Mouse (Mus musculus): ENCODE data around the gene Rnf8.
A peak's percentile ranks its signal among the peaks of the same experiment; 100 is the strongest.

Gene Rnf8

GRCm38 (mm10) chr17:29679038-29679767, 64.6 kb downstream of the Rnf8 start:
- Histone ChIP-seq H3K27me3 (ENCODE audit: insufficient read depth, low read length) (no peaks in the 10 kb centered on the region), H3K36me3 (ENCODE audit: insufficient read depth, low read length) (peaks cover 98% of the 10 kb centered on the region), H3K4me3 (replicated peaks; ENCODE audit: low read length) (no peak overlapping the region), H3K4me1 (replicated peaks; ENCODE audit: low read depth, low read length) (peaks cover 49% of the 10 kb centered on the region), H3K9me3 (ENCODE audit: low read length) (no peaks in the 10 kb centered on the region)
- TF ChIP-seq CTCF (conservative IDR thresholded peaks at IDR 0.05; ENCODE audit: low read length) (no peak), NANOG (IDR thresholded peaks at IDR 0.05; ENCODE audit: borderline replicate concordance, low read length) (no peak), POU5F1 (IDR thresholded peaks at IDR 0.05; ENCODE audit: borderline replicate concordance, low read length) (no peak)

- H3K4me1 ChIP-seq (replicated peaks; ENCODE audit: low read depth, low read length), result peaks cover 49% of the 10 kb centered on the region
- TF ChIP-seq CTCF (conservative IDR thresholded peaks at IDR 0.05; ENCODE audit: low read length) (no peak), POU5F1 (IDR thresholded peaks at IDR 0.05; ENCODE audit: borderline replicate concordance, low read length) (no peak), NANOG (IDR thresholded peaks at IDR 0.05; ENCODE audit: borderline replicate concordance, low read length) (no peak)
- H3K4me3 ChIP-seq (replicated peaks; ENCODE audit: low read length), result no peak overlapping the region
- no peaks in the 10 kb centered on the region for H3K9me3 ChIP-seq (ENCODE audit: low read length)
- peaks cover 99% of the 10 kb centered on the region for H3K36me3 ChIP-seq (ENCODE audit: insufficient read depth, low read length)
- H3K27me3 ChIP-seq (ENCODE audit: insufficient read depth, low read length), result no peaks in the 10 kb centered on the region
Measured at GRCm38 (mm10) chr17:29680174-29680573, 65.6 kb downstream of the Rnf8 start.

GRCm38 (mm10) chr17:29680921-29681320, 66.3 kb downstream of the Rnf8 start:
- peaks cover 99% of the 10 kb centered on the region for H3K36me3 ChIP-seq (ENCODE audit: insufficient read depth, low read length)
- no peaks in the 10 kb centered on the region for H3K9me3 ChIP-seq (ENCODE audit: low read length)
- TF ChIP-seq POU5F1 (IDR thresholded peaks at IDR 0.05; ENCODE audit: borderline replicate concordance, low read length) (no peak), NANOG (IDR thresholded peaks at IDR 0.05; ENCODE audit: borderline replicate concordance, low read length) (no peak), CTCF (conservative IDR thresholded peaks at IDR 0.05; ENCODE audit: low read length) (no peak)
- H3K27me3 ChIP-seq (ENCODE audit: insufficient read depth, low read length), result no peaks in the 10 kb centered on the region
- no peak overlapping the region for H3K4me3 ChIP-seq (replicated peaks; ENCODE audit: low read length)
- H3K4me1 ChIP-seq (replicated peaks; ENCODE audit: low read depth, low read length), result peaks cover 48% of the 10 kb centered on the region

DNA sequence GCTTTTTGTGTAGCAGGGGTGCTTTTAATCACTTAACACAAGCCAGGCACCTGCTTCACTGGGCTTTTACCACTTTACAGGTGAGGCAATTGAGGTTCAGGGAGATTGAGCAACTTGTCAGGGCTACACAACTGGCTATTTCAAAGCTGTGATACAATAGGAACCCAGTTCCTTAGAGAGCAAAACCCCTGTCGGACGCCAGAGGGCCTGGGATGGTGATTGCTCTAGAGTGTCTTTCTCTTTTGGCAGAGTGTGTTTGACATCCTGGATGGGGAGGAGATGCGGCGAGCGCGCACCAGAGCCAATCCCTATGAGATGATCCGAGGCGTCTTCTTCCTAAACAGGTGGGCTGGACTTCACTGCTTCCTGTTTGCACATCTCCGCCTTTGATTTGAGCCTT, 67.1 kb downstream of the Rnf8 start:
- peaks cover 44% of the 10 kb centered on the region for H3K4me1 ChIP-seq (replicated peaks; ENCODE audit: low read depth, low read length)
- no peaks in the 10 kb centered on the region for H3K9me3 ChIP-seq (ENCODE audit: low read length)
- no peak overlapping the region for H3K4me3 ChIP-seq (replicated peaks; ENCODE audit: low read length)
- H3K36me3 ChIP-seq (ENCODE audit: insufficient read depth, low read length), result peaks cover 99% of the 10 kb centered on the region
- TF ChIP-seq POU5F1 (IDR thresholded peaks at IDR 0.05; ENCODE audit: borderline replicate concordance, low read length) (no peak), CTCF (conservative IDR thresholded peaks at IDR 0.05; ENCODE audit: low read length) (peak; percentile 21; the same call in 1 of the 2 replicates), NANOG (IDR thresholded peaks at IDR 0.05; ENCODE audit: borderline replicate concordance, low read length) (no peak)
- H3K27me3 ChIP-seq (ENCODE audit: insufficient read depth, low read length), result no peaks in the 10 kb centered on the region

DNA sequence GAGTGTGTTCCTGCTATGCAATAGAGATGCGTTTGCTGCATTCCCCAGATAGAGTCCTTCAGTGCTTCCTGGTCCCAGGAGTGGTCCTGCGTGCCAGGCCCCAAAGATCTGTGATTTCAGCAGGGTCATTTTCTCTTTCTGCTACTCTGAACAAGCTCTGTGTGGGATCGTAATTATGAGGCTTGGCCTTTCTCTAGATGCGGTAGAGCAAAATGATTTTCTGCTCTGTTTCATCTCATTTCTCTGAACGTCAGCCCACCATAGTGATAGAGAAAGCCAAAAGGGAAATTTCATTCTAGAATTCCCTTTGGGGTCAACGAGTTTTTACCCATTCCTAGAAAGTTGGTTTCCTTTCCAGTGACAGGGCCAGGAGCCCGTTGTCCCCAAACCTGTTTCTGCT, 67.7 kb downstream of the Rnf8 start:
- H3K4me1 ChIP-seq (replicated peaks; ENCODE audit: low read depth, low read length), result peaks cover 44% of the 10 kb centered on the region
- peaks cover 99% of the 10 kb centered on the region for H3K36me3 ChIP-seq (ENCODE audit: insufficient read depth, low read length)
- H3K9me3 ChIP-seq (ENCODE audit: low read length), result no peaks in the 10 kb centered on the region
- no peak for TF ChIP-seq CTCF (conservative IDR thresholded peaks at IDR 0.05; ENCODE audit: low read length)
- TF ChIP-seq POU5F1 (IDR thresholded peaks at IDR 0.05; ENCODE audit: borderline replicate concordance, low read length), result no peak
- no peak for TF ChIP-seq NANOG (IDR thresholded peaks at IDR 0.05; ENCODE audit: borderline replicate concordance, low read length)
- H3K4me3 ChIP-seq (replicated peaks; ENCODE audit: low read length), result no peak overlapping the region
- no peaks in the 10 kb centered on the region for H3K27me3 ChIP-seq (ENCODE audit: insufficient read depth, low read length)

- Histone ChIP-seq H3K27me3 (ENCODE audit: insufficient read depth, low read length) (no peaks in the 10 kb centered on the region), H3K36me3 (ENCODE audit: insufficient read depth, low read length) (peaks cover 99% of the 10 kb centered on the region), H3K4me1 (replicated peaks; ENCODE audit: low read depth, low read length) (peaks cover 36% of the 10 kb centered on the region), H3K4me3 (replicated peaks; ENCODE audit: low read length) (no peak overlapping the region), H3K9me3 (ENCODE audit: low read length) (no peaks in the 10 kb centered on the region)
- TF ChIP-seq POU5F1 (IDR thresholded peaks at IDR 0.05; ENCODE audit: borderline replicate concordance, low read length), result no peak
Measured at GRCm38 (mm10) chr17:29683127-29683526, 68.5 kb downstream of the Rnf8 start.

DNA sequence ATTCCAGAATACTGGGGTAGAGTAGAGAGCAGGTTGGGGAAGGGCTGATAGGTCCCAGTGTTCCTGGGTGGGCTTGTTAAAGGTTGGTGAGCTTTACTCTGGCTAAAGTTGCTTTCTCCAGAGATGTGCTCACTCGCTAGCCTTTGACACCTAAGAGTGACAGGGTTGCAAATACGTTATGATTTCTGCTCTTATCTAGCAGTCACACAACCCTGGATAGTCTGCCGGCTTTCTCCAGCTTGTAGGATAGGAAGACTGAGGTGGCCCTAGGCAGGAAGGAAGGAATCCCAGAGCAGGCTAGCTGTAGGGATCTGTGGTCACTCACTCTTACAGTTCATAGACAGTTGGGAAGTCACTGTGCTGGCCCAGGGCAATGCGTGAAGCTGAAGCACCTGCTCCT, 69.7 kb downstream of the Rnf8 start:
- Histone ChIP-seq H3K36me3 (ENCODE audit: insufficient read depth, low read length) (peaks cover 95% of the 10 kb centered on the region), H3K27me3 (ENCODE audit: insufficient read depth, low read length) (no peaks in the 10 kb centered on the region), H3K9me3 (ENCODE audit: low read length) (0 out of 2 replicates have a peak, but pooled peaks cover 4% of the 10 kb centered on the region), H3K4me3 (replicated peaks; ENCODE audit: low read length) (no peak overlapping the region), H3K4me1 (replicated peaks; ENCODE audit: low read depth, low read length) (peaks cover 25% of the 10 kb centered on the region)
- no peak for TF ChIP-seq POU5F1 (IDR thresholded peaks at IDR 0.05; ENCODE audit: borderline replicate concordance, low read length)
- TF ChIP-seq CTCF (conservative IDR thresholded peaks at IDR 0.05; ENCODE audit: low read length), result no peak
- TF ChIP-seq NANOG (IDR thresholded peaks at IDR 0.05; ENCODE audit: borderline replicate concordance, low read length), result no peak

DNA sequence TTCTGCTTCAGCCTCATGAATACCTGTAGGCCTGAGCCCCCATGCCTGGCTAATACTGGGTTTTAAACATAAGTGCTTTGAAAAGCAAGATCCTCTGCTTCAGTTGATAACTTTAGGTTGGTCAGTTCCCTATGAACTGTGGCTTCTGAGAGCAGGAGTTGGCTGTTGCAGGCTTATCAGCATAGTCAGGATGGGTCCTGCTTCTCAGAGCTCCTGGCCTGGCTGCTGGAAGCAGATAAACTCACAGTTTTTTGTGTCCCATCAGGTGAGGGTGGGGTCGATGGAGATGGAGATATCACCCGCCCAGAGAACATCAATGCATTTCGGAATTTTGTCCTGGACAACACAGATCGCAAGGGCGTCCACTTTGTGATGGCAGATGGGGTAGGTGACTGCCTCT, 72.2 kb downstream of the Rnf8 start:
- no peak for TF ChIP-seq POU5F1 (IDR thresholded peaks at IDR 0.05; ENCODE audit: borderline replicate concordance, low read length)
- TF ChIP-seq NANOG (IDR thresholded peaks at IDR 0.05; ENCODE audit: borderline replicate concordance, low read length), result no peak
- no peak for TF ChIP-seq CTCF (conservative IDR thresholded peaks at IDR 0.05; ENCODE audit: low read length)
- peaks cover 96% of the 10 kb centered on the region for H3K36me3 ChIP-seq (ENCODE audit: insufficient read depth, low read length)
- H3K27me3 ChIP-seq (ENCODE audit: insufficient read depth, low read length), result no peaks in the 10 kb centered on the region
- peaks cover 11% of the 10 kb centered on the region; the same call in 1 of the 2 replicates for H3K4me1 ChIP-seq (replicated peaks; ENCODE audit: low read depth, low read length)
- 0 out of 2 replicates have a peak, but pooled peaks cover 4% of the 10 kb centered on the region for H3K9me3 ChIP-seq (ENCODE audit: low read length)
- no peak overlapping the region for H3K4me3 ChIP-seq (replicated peaks; ENCODE audit: low read length)

DNA sequence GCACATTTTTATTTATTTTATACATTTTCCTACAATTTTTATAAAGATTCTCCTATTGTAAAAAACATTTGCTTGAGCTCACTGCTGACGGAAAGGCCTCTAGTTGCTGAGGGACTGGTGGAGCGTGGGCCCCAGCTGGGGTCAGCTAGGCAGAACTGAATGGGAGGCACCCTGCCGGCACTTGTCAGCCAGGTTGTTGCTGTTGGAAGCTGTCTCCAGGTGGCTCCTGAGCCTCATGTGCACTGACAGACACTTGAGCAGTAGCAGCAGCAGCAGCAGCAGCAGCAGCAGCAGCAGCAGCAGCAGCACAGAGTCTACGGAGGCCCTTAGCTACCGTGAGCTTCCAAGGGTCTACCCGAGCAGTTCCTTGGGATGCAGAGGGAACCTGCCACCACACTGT, 72.8 kb downstream of the Rnf8 start:
- Histone ChIP-seq H3K9me3 (ENCODE audit: low read length) (0 out of 2 replicates have a peak, but pooled peaks cover 4% of the 10 kb centered on the region), H3K4me3 (replicated peaks; ENCODE audit: low read length) (no peak overlapping the region), H3K36me3 (ENCODE audit: insufficient read depth, low read length) (peaks cover 93% of the 10 kb centered on the region), H3K4me1 (replicated peaks; ENCODE audit: low read depth, low read length) (0 out of 2 replicates have a peak, but pooled peaks cover 7% of the 10 kb centered on the region), H3K27me3 (ENCODE audit: insufficient read depth, low read length) (no peaks in the 10 kb centered on the region)
- TF ChIP-seq CTCF (conservative IDR thresholded peaks at IDR 0.05; ENCODE audit: low read length), result no peak
- no peak for TF ChIP-seq POU5F1 (IDR thresholded peaks at IDR 0.05; ENCODE audit: borderline replicate concordance, low read length)
- TF ChIP-seq NANOG (IDR thresholded peaks at IDR 0.05; ENCODE audit: borderline replicate concordance, low read length), result no peak

Data from E14TG2a.4 (cell line).